Mouse (Mus musculus): Measurements from ENCODE around the gene Ltbp1.

DNA sequence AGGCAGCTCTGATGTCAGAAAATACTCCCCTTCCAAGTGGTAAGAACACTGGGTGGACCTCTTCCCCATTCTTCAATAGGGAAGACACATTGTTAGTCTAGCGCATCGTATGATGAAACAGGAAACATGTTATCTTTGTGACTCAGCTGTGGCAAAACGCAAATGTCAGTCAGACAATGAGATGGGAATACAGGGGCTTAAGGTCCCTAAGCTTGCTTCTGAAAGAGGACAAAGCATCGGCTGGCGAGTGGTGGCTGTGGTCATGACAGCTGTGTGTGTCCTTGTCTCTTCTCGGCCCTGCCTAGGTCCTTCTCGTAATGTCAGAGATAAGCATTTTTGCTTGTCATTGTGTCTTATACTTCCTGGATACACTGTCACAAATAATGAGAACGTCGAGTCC lies 194.3 kb downstream of the Ltbp1 start:
- no peak for TF ChIP-seq CTCF (IDR thresholded peaks at IDR 0.05; ENCODE audit: control insufficient read depth, insufficient read depth, low read length)
- no peak for TF ChIP-seq POLR2A (IDR thresholded peaks at IDR 0.05; ENCODE audit: borderline replicate concordance, control insufficient read depth, low read depth, low read length)
